Mouse (Mus musculus): ENCODE results near the gene Ccdc141.

Ccdc141 gene

GRCm38 (mm10) chr2:77174313-77174712 lies 3.9 kb upstream of the Ccdc141 start:
- no peak for DNase-seq (ENCODE audit: low spot score)

- no peak for DNase-seq (ENCODE audit: low spot score)
These were observed 3.4 kb upstream of the Ccdc141 start for GRCm38 (mm10) chr2:77173821-77174220.

- DNase-seq (ENCODE audit: low spot score) = no peak
These were observed 2.9 kb upstream of the Ccdc141 start for GRCm38 (mm10) chr2:77173366-77173765.

- no peak for DNase-seq (ENCODE audit: low spot score)
These were observed 1.8 kb upstream of the Ccdc141 start for GRCm38 (mm10) chr2:77172241-77172671.

- DNase-seq (ENCODE audit: low spot score) = peak; percentile 17
These were observed 1.2 kb upstream of the Ccdc141 start for GRCm38 (mm10) chr2:77171444-77172240.

- DNase-seq (ENCODE audit: low spot score) = peak; percentile 21
These were observed 362 bp downstream of the Ccdc141 start for GRCm38 (mm10) chr2:77169916-77170632.

GRCm38 (mm10) chr2:77169218-77169617 lies 1.2 kb downstream of the Ccdc141 start:
- DNase-seq (ENCODE audit: low spot score) = no peak

- DNase-seq (ENCODE audit: low spot score) = no peak
These were observed 1.7 kb downstream of the Ccdc141 start for GRCm38 (mm10) chr2:77168781-77169180.

GRCm38 (mm10) chr2:77168081-77168685 lies 2.3 kb downstream of the Ccdc141 start:
- DNase-seq (ENCODE audit: low spot score) = no peak

- no peak for DNase-seq (ENCODE audit: low spot score)
These were observed 4.1 kb downstream of the Ccdc141 start for GRCm38 (mm10) chr2:77166366-77166765.

GRCm38 (mm10) chr2:77164662-77165061 lies 5.8 kb downstream of the Ccdc141 start:
- no peak for DNase-seq (ENCODE audit: low spot score)

- DNase-seq (ENCODE audit: low spot score) = no peak
These were observed 7.1 kb downstream of the Ccdc141 start for GRCm38 (mm10) chr2:77163381-77163780.

GRCm38 (mm10) chr2:77162135-77162534 lies 8.3 kb downstream of the Ccdc141 start:
- no peak for DNase-seq (ENCODE audit: low spot score)

GRCm38 (mm10) chr2:77157546-77157945 lies 12.9 kb downstream of the Ccdc141 start:
- no peak for DNase-seq (ENCODE audit: low spot score)

- no peak for DNase-seq (ENCODE audit: low spot score)
These were observed 16.4 kb downstream of the Ccdc141 start for GRCm38 (mm10) chr2:77154080-77154479.

GRCm38 (mm10) chr2:77151255-77151654 lies 19.2 kb downstream of the Ccdc141 start:
- DNase-seq (ENCODE audit: low spot score) = no peak

- no peak for DNase-seq (ENCODE audit: low spot score)
These were observed 20.9 kb downstream of the Ccdc141 start for GRCm38 (mm10) chr2:77149576-77149975.

GRCm38 (mm10) chr2:77148215-77148614 lies 22.2 kb downstream of the Ccdc141 start:
- DNase-seq (ENCODE audit: low spot score) = no peak

GRCm38 (mm10) chr2:77146968-77147367 lies 23.5 kb downstream of the Ccdc141 start:
- no peak for DNase-seq (ENCODE audit: low spot score)

- no peak for DNase-seq (ENCODE audit: low spot score)
These were observed 24.1 kb downstream of the Ccdc141 start for GRCm38 (mm10) chr2:77146291-77146690.

GRCm38 (mm10) chr2:77143536-77143935 lies 26.9 kb downstream of the Ccdc141 start:
- DNase-seq (ENCODE audit: low spot score) = no peak

GRCm38 (mm10) chr2:77138879-77139278 lies 31.6 kb downstream of the Ccdc141 start:
- DNase-seq (ENCODE audit: low spot score) = no peak

- no peak for DNase-seq (ENCODE audit: low spot score)
These were observed 35.5 kb downstream of the Ccdc141 start for GRCm38 (mm10) chr2:77134906-77135305.
